Mouse (Mus musculus) heart, embryonic 12.5 days (tissue): ENCODE results near the gene Zfp423. TPM values are rescaled to one million over a fixed set of nuclear protein-coding genes. Genes with fewer than 3 reads are reported as not detected.

Experiments used
- ATAC-seq: fragments of 200-750 bp; cut with Nextera tagmentation; 2 replicates; pipeline ENCODE4 v1.8.0; 2017; ENCODE audit warnings: moderate TSS enrichment, moderate library complexity; ENCODE audit not compliant: insufficient number of reproducible peaks, low FRiP score
- H3K27ac ChIP-seq: fragments of 300-500 bp; sonication (generic); 2 replicates; pipeline ENCODE4 v1.5.1; 2016; ENCODE audit warnings: mild to moderate bottlenecking, moderate library complexity; ENCODE audit not compliant: poor library complexity, severe bottlenecking
- H3K27me3 ChIP-seq: fragments of 300-500 bp; sonication (generic); replicated peaks from 2 replicates; pipeline ENCODE4 v1.6.1; 2016; ENCODE audit warnings: mild to moderate bottlenecking, moderate library complexity
- H3K36me3 ChIP-seq: fragments of 300-500 bp; sonication (generic); 2 replicates; pipeline ENCODE4 v1.6.1; 2016; ENCODE audit warnings: mild to moderate bottlenecking, moderate library complexity
- H3K4me1 ChIP-seq: fragments of 300-500 bp; sonication (generic); replicated peaks from 2 replicates; pipeline ENCODE4 v1.6.1; 2016; ENCODE audit warnings: mild to moderate bottlenecking
- H3K4me2 ChIP-seq: fragments of 300-500 bp; sonication (generic); 2 replicates; pipeline ENCODE4 v1.6.1; 2016; ENCODE audit warnings: mild to moderate bottlenecking, moderate library complexity
- H3K4me3 ChIP-seq: fragments of 300-500 bp; sonication (generic); 2 replicates; pipeline ENCODE4 v1.5.1; 2016; ENCODE audit warnings: mild to moderate bottlenecking
- H3K9ac ChIP-seq: fragments of 300-500 bp; sonication (generic); 2 replicates; pipeline ENCODE4 v1.6.1; 2016; ENCODE audit warnings: mild to moderate bottlenecking, moderate library complexity
- H3K9me3 ChIP-seq: fragments of 300-500 bp; sonication (generic); replicated peaks from 2 replicates; pipeline ENCODE4 v1.6.1; 2016; ENCODE audit warnings: mild to moderate bottlenecking, moderate library complexity
- WGBS: fragments of 180-500 bp; shearing (Covaris S2); methylation state at CpG from one replicate; pipeline ENCODE4 v1.1.7; 2016; 5-methylcytosine and 5-hydroxymethylcytosine counted together
- polyA plus RNA-seq: library from polyadenylated mRNA; unstranded; fragments of >200 nt; fragmentation: Nextera tagmentation; extraction: Ambion mirVana; gene quantifications from 2 replicates; pipeline ENCODE4 v1.2.1, GENCODE M21; 2016

Zfp423 gene
- polyA plus RNA-seq, 1 experiment from 2014 or later = 6.3 TPM

GRCm38 (mm10) chr8:87927034-87927830, 32.2 kb downstream of the Zfp423 start:
- WGBS = 62% methylated on average over 10 of the region's 10 CpGs
- Histone ChIP-seq H3K9me3 (no peaks in the 10 kb centered on the region), H3K36me3 (no peaks in the 10 kb centered on the region), H3K9ac (no peak overlapping the region), H3K27me3 (no peaks in the 10 kb centered on the region), H3K4me1 (peaks cover 23% of the 10 kb centered on the region), H3K27ac (no peak overlapping the region), H3K4me3 (no peak overlapping the region), H3K4me2 (no peak overlapping the region)
- ATAC-seq = no peak; the same call in 1 of the 2 replicates

GRCm38 (mm10) chr8:87926098-87926890, 33.1 kb downstream of the Zfp423 start:
- Histone ChIP-seq H3K9me3 (no peaks in the 10 kb centered on the region), H3K9ac (no peak overlapping the region), H3K4me3 (no peak overlapping the region), H3K4me1 (peaks cover 27% of the 10 kb centered on the region), H3K4me2 (no peak overlapping the region), H3K27me3 (no peaks in the 10 kb centered on the region), H3K27ac (no peak overlapping the region), H3K36me3 (no peaks in the 10 kb centered on the region)
- 73% methylated on average over 7 of the region's 7 CpGs for WGBS
- no peak for ATAC-seq

DNA sequence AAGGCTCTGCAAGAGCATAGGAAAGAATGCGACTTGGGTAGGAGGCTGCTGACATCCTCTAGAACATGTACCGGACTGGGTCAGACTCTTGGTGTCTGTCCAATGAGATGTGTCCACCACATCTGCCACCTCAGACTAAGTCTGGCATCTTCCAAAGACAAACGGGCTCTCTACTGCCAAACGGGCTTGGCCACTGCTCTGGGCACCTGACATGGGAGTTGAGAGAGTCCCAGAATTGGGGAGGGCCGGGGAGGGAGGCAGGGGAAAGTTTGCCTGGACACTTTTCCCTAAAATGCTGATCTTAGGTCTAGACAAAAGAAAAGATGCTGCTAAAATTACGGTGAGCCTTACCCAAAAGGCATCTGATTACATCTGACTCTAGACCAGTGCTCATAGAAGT, 36.5 kb downstream of the Zfp423 start:
- Histone ChIP-seq H3K9me3 (no peaks in the 10 kb centered on the region), H3K4me2 (no peak overlapping the region), H3K4me1 (peaks cover 27% of the 10 kb centered on the region), H3K9ac (no peak overlapping the region), H3K4me3 (no peak overlapping the region), H3K27ac (no peak overlapping the region), H3K27me3 (no peaks in the 10 kb centered on the region), H3K36me3 (no peaks in the 10 kb centered on the region)
- no peak for ATAC-seq
- 78% methylated on average over 6 of the region's 6 CpGs for WGBS

GRCm38 (mm10) chr8:87922446-87922845, 36.9 kb downstream of the Zfp423 start:
- no peaks in the 10 kb centered on the region for H3K36me3 ChIP-seq
- H3K27ac ChIP-seq = no peak overlapping the region
- H3K4me3 ChIP-seq = no peak overlapping the region
- no peak overlapping the region for H3K4me2 ChIP-seq
- no peak for ATAC-seq
- WGBS = 66% methylated on average over 6 of the region's 6 CpGs
- no peaks in the 10 kb centered on the region for H3K9me3 ChIP-seq
- no peaks in the 10 kb centered on the region for H3K27me3 ChIP-seq
- H3K9ac ChIP-seq = no peak overlapping the region
- H3K4me1 ChIP-seq = peaks cover 28% of the 10 kb centered on the region

DNA sequence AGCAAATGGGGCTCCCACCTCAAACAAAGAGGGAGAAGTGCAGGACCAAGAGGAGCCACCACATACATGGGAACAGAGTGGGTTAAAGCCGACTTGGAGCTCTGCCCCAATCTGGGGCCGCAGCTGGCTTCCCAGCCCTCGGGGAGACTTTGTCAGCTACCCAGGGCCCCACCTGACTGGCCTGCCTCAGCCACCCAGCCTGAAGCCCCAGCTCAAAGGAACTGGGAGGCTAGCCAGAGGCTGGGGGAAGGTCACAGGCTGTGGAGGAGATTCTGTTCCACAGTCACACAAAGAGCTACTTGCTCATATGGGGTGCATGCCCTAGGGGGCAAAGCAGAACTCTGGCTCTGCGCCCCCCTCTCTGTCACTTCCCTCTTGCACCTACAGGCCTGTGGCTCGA, 41.4 kb downstream of the Zfp423 start:
- Histone ChIP-seq H3K9ac (no peak overlapping the region), H3K36me3 (no peaks in the 10 kb centered on the region), H3K9me3 (no peaks in the 10 kb centered on the region), H3K4me1 (peaks cover 45% of the 10 kb centered on the region), H3K27ac (no peak overlapping the region), H3K4me3 (no peak overlapping the region), H3K27me3 (no peaks in the 10 kb centered on the region), H3K4me2 (no peak overlapping the region)
- WGBS = 44% methylated on average over 5 of the region's 5 CpGs
- no peak for ATAC-seq

GRCm38 (mm10) chr8:87915763-87916162, 43.6 kb downstream of the Zfp423 start:
- Histone ChIP-seq H3K27me3 (no peaks in the 10 kb centered on the region), H3K9me3 (no peaks in the 10 kb centered on the region), H3K4me3 (no peak overlapping the region), H3K4me1 (peaks cover 42% of the 10 kb centered on the region), H3K4me2 (no peak overlapping the region), H3K36me3 (no peaks in the 10 kb centered on the region), H3K27ac (no peak overlapping the region), H3K9ac (no peak overlapping the region)
- ATAC-seq = no peak
- 66% methylated on average over 9 of the region's 9 CpGs for WGBS

- no peak overlapping the region for H3K4me3 ChIP-seq
- no peaks in the 10 kb centered on the region for H3K36me3 ChIP-seq
- no peak overlapping the region for H3K27ac ChIP-seq
- H3K9me3 ChIP-seq = no peaks in the 10 kb centered on the region
- H3K27me3 ChIP-seq = no peaks in the 10 kb centered on the region
- peaks cover 42% of the 10 kb centered on the region for H3K4me1 ChIP-seq
- WGBS = 35% methylated on average over 6 of the region's 6 CpGs
- ATAC-seq = 0 out of 2 replicates have a peak, but pooled peaks have one; percentile 19
- no peak overlapping the region for H3K9ac ChIP-seq
- no peak overlapping the region for H3K4me2 ChIP-seq
Measured at GRCm38 (mm10) chr8:87914247-87914967, 45.0 kb downstream of the Zfp423 start.

- no peaks in the 10 kb centered on the region for H3K9me3 ChIP-seq
- no peak overlapping the region for H3K27ac ChIP-seq
- no peak overlapping the region for H3K4me3 ChIP-seq
- H3K36me3 ChIP-seq = no peaks in the 10 kb centered on the region
- 44% methylated on average over 2 of the region's 2 CpGs for WGBS
- no peak for ATAC-seq
- H3K9ac ChIP-seq = no peak overlapping the region
- no peak overlapping the region for H3K4me2 ChIP-seq
- H3K4me1 ChIP-seq = peaks cover 5% of the 10 kb centered on the region; the same call in 1 of the 2 replicates
- no peaks in the 10 kb centered on the region for H3K27me3 ChIP-seq
Measured at GRCm38 (mm10) chr8:87908940-87909339, 50.5 kb downstream of the Zfp423 start.

DNA sequence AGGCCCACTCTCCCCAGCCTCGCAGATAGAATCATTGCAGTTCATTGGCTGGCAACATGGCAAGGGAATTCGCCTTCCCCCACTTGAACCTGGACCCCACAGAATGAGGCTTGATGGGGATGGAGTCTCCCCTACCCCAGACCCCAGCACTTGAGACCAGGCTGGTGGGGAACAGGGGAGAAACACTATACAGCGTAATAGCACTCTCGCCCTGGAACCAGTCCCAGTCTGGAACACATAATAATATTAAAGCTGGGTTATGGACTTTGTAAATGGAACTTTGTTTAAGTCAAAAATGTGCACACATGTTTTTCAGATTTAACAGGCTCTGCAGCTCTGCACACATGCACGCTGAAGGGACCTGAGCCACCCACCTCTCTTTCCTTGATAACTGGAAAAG, 54.0 kb downstream of the Zfp423 start:
- no peaks in the 10 kb centered on the region for H3K27me3 ChIP-seq
- no peaks in the 10 kb centered on the region for H3K36me3 ChIP-seq
- ATAC-seq = no peak
- H3K4me1 ChIP-seq = no peaks in the 10 kb centered on the region
- no peak overlapping the region for H3K4me2 ChIP-seq
- H3K9me3 ChIP-seq = no peaks in the 10 kb centered on the region
- 86% methylated on average over 5 of the region's 5 CpGs for WGBS
- H3K4me3 ChIP-seq = no peak overlapping the region
- H3K9ac ChIP-seq = no peak overlapping the region
- no peak overlapping the region for H3K27ac ChIP-seq

GRCm38 (mm10) chr8:87904108-87904507, 55.3 kb downstream of the Zfp423 start:
- ATAC-seq = no peak
- Histone ChIP-seq H3K9me3 (no peaks in the 10 kb centered on the region), H3K4me1 (no peaks in the 10 kb centered on the region), H3K4me2 (no peak overlapping the region), H3K27ac (no peak overlapping the region), H3K9ac (no peak overlapping the region), H3K36me3 (no peaks in the 10 kb centered on the region), H3K27me3 (no peaks in the 10 kb centered on the region), H3K4me3 (no peak overlapping the region)
- 81% methylated on average over 5 of the region's 5 CpGs for WGBS
